Mouse (Mus musculus) neural tube, embryonic 11.5 days (tissue): Measurements from ENCODE around the gene Man2b2. TPM values are rescaled to one million over a fixed set of nuclear protein-coding genes. Genes with fewer than 3 reads are reported as not detected.
"Not testable (repeated sequence)": the region's sequence is repeated elsewhere in the genome, so short reads cannot be mapped to it uniquely, and the experiment has no call there.

ENCODE experiments used
- ATAC-seq: fragments of 200-750 bp; cut with Nextera tagmentation; 2 replicates; pipeline ENCODE4 v1.8.0; 2017; ENCODE audit warnings: moderate number of reproducible peaks, mild to moderate bottlenecking, moderate TSS enrichment, moderate library complexity; ENCODE audit not compliant: insufficient read depth, low FRiP score, low TSS enrichment
- DNase-seq: peaks from one replicate; pipeline ENCODE4 v3.0.0-alpha.2; 2015; ENCODE audit warnings: low spot score
- H3K27ac ChIP-seq: fragments of 300-500 bp; sonication (generic); 2 replicates; pipeline ENCODE4 v1.5.1; 2014; ENCODE audit warnings: low read depth, mild to moderate bottlenecking, low read length
- H3K27me3 ChIP-seq: fragments of 300-500 bp; sonication (generic); 2 replicates; pipeline ENCODE4 v1.6.1; 2014; ENCODE audit warnings: mild to moderate bottlenecking, low read length, mixed read lengths; ENCODE audit not compliant: control insufficient read depth, insufficient read depth
- H3K36me3 ChIP-seq: fragments of 300-500 bp; sonication (generic); 2 replicates; pipeline ENCODE4 v1.6.1; 2014; ENCODE audit warnings: mild to moderate bottlenecking, low read length, moderate library complexity, mixed read lengths; ENCODE audit not compliant: control insufficient read depth, insufficient read depth
- H3K4me1 ChIP-seq: fragments of 300-500 bp; sonication (generic); 2 replicates; pipeline ENCODE4 v1.6.1; 2014; ENCODE audit warnings: low read length, mixed read lengths; ENCODE audit not compliant: control insufficient read depth, insufficient read depth
- H3K4me2 ChIP-seq: fragments of 300-500 bp; sonication (generic); 2 replicates; pipeline ENCODE4 v1.6.1; 2014; ENCODE audit warnings: low read depth, mild to moderate bottlenecking, moderate library complexity
- H3K4me3 ChIP-seq: fragments of 300-500 bp; sonication (generic); 2 replicates; pipeline ENCODE4 v1.5.1; 2014; ENCODE audit warnings: low read depth, low read length
- H3K9ac ChIP-seq: fragments of 300-500 bp; sonication (generic); 2 replicates; pipeline ENCODE4 v1.6.1; 2014; ENCODE audit warnings: mild to moderate bottlenecking, low read length
- H3K9me3 ChIP-seq: fragments of 300-500 bp; sonication (generic); 2 replicates; pipeline ENCODE4 v1.6.1; 2016; ENCODE audit warnings: low read length; ENCODE audit not compliant: control insufficient read depth
- WGBS: fragments of 180-500 bp; shearing (Covaris S2); extraction: QIAGEN DNeasy Blood & Tissue Kit; methylation state at CpG from one replicate; pipeline ENCODE4 v1.1.7; 2014; 5-methylcytosine and 5-hydroxymethylcytosine counted together
- polyA plus RNA-seq: library from polyadenylated mRNA; unstranded; fragments of >200 nt; fragmentation: Nextera tagmentation; extraction: Ambion mirVana; gene quantifications from 2 replicates; pipeline ENCODE4 v1.2.1, GENCODE M21; 2014

The Man2b2 gene
- polyA plus RNA-seq, 1 experiment from 2014 or later = 11.3 TPM

GRCm38 (mm10) chr5:36795647-36796295 is 34.7 kb downstream of the Man2b2 start:
- ATAC-seq (peak; percentile 67; the same call in 1 of the 2 replicates), DNase-seq (peak; percentile 63)
- H3K9me3 ChIP-seq, H3K27me3 ChIP-seq, H3K4me1 ChIP-seq, H3K36me3 ChIP-seq: not testable (repeated sequence)
- Histone ChIP-seq H3K27ac (peak overlapping the region; percentile 95), H3K4me3 (peak overlapping the region; percentile 69), H3K4me2 (peak overlapping the region; percentile 53), H3K9ac (peak overlapping the region; percentile 84)
- 4% methylated on average over 35 of the region's 37 CpGs for WGBS

GRCm38 (mm10) chr5:36791861-36792260 is 38.6 kb downstream of the Man2b2 start:
- ATAC-seq (no peak), DNase-seq (no peak)
- WGBS = 73% methylated on average over 9 of the region's 9 CpGs
- no peaks in the 10 kb centered on the region for H3K9me3 ChIP-seq
- no peaks in the 10 kb centered on the region for H3K4me1 ChIP-seq
- H3K4me2 ChIP-seq = no peak overlapping the region
- no peaks in the 10 kb centered on the region for H3K27me3 ChIP-seq
- H3K36me3 ChIP-seq = no peaks in the 10 kb centered on the region
- H3K27ac ChIP-seq = no peak overlapping the region
- no peak overlapping the region for H3K9ac ChIP-seq
- no peak overlapping the region for H3K4me3 ChIP-seq

- Histone ChIP-seq H3K9ac (no peak overlapping the region), H3K9me3 (no peaks in the 10 kb centered on the region), H3K4me3 (no peak overlapping the region), H3K27ac (no peak overlapping the region), H3K4me1 (no peaks in the 10 kb centered on the region), H3K36me3 (no peaks in the 10 kb centered on the region), H3K4me2 (no peak overlapping the region), H3K27me3 (no peaks in the 10 kb centered on the region)
- DNase-seq (no peak), ATAC-seq (no peak)
- WGBS = 95% methylated on average over 5 of the region's 5 CpGs
Measured at GRCm38 (mm10) chr5:36786052-36786451, 44.4 kb downstream of the Man2b2 start.

- no peak overlapping the region for H3K9ac ChIP-seq
- no peaks in the 10 kb centered on the region for H3K27me3 ChIP-seq
- H3K4me1 ChIP-seq = no peaks in the 10 kb centered on the region
- no peak for DNase-seq
- H3K9me3 ChIP-seq = peaks cover 3% of the 10 kb centered on the region; the same call in 1 of the 2 replicates
- H3K4me2 ChIP-seq = no peak overlapping the region
- no peak for ATAC-seq
- H3K36me3 ChIP-seq = no peaks in the 10 kb centered on the region
- H3K27ac ChIP-seq = no peak overlapping the region
- H3K4me3 ChIP-seq = no peak overlapping the region
- 84% methylated on average over 2 of the region's 2 CpGs for WGBS
Measured at GRCm38 (mm10) chr5:36779512-36779911, 50.9 kb downstream of the Man2b2 start.

DNA sequence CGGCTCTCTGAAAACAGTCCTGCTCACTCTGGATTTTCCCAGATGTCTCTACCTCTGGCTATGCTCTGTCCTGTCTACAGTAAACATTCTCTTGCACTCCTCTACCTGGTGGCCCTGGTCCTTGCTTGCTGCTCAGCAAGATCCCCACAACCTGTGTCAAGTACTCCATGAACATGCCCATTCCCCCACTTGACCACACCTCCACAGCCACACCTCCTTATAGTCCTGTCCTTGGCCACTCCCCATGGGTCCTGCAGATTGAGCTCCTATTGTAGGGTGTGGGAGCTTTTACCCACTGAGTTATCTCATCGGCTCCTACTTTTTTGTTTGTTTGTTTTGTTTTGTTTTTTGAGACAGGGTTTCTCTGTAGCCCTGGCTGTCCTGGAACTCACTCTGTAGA is 51.6 kb downstream of the Man2b2 start:
- 86% methylated on average over 1 of the region's 2 CpGs for WGBS
- no peak overlapping the region for H3K4me2 ChIP-seq
- H3K36me3 ChIP-seq = no peaks in the 10 kb centered on the region
- H3K4me1 ChIP-seq = no peaks in the 10 kb centered on the region
- H3K9ac ChIP-seq = no peak overlapping the region
- DNase-seq (no peak), ATAC-seq (no peak)
- no peak overlapping the region for H3K27ac ChIP-seq
- no peaks in the 10 kb centered on the region for H3K27me3 ChIP-seq
- peaks cover 3% of the 10 kb centered on the region; the same call in 1 of the 2 replicates for H3K9me3 ChIP-seq
- no peak overlapping the region for H3K4me3 ChIP-seq

DNA sequence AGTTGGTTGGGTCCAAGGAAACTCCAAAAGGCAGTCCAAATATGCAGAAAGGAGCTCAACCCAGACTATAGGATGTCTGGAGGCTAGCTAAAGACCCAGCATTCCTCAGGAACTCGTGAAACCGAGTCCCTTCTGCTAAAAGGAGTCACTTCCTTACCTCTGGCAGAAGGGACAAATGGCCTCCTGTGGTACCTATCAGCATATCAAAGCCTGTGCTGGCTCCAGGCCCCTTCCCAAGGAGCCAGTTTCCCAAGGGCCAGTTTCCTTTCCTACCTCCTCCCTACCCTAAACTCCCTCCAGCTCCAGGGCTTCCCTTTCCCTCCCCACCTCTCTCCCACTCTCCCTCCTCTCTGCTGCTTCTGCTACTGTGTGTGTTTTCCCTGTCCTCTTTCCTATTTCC is 53.3 kb downstream of the Man2b2 start:
- Histone ChIP-seq H3K36me3 (no peaks in the 10 kb centered on the region), H3K9me3 (peaks cover 3% of the 10 kb centered on the region; the same call in 1 of the 2 replicates), H3K9ac (no peak overlapping the region), H3K27me3 (no peaks in the 10 kb centered on the region), H3K4me1 (no peaks in the 10 kb centered on the region), H3K27ac (no peak overlapping the region), H3K4me3 (no peak overlapping the region), H3K4me2 (no peak overlapping the region)
- ATAC-seq = no peak
- DNase-seq = no peak
- WGBS = 11% methylated on average over 2 of the region's 2 CpGs

DNA sequence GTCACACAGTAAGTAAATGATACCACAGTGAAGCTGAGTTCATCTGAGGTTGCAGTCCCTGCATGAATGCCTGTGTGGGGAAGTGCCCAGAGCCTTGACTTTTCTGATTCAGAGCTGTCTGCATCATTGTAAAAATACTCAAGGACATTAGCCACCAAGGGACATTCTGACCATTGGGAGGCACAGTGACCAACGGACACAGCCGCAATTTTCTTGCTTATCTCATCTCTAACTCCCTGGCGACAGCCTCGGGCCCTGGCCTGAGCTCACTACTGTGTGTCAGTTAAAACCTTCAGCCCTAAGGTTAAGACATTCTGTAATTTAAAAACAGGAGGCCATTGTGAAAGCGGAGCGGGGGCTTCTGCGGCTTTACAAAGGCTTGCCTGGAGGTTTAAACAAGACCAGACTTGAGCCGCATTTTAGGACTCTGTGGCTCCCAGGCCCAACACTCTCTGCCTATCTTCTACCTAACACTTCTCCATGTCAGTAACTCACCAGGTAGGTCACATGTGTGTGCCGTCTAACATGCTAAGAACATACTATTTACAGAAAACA is 54.4 kb downstream of the Man2b2 start:
- H3K36me3 ChIP-seq = no peaks in the 10 kb centered on the region
- ATAC-seq (no peak), DNase-seq (no peak)
- no peak overlapping the region for H3K27ac ChIP-seq
- peaks cover 3% of the 10 kb centered on the region; the same call in 1 of the 2 replicates for H3K9me3 ChIP-seq
- H3K4me3 ChIP-seq = no peak overlapping the region
- WGBS = 48% methylated on average over 9 of the region's 9 CpGs
- H3K9ac ChIP-seq = no peak overlapping the region
- no peak overlapping the region for H3K4me2 ChIP-seq
- no peaks in the 10 kb centered on the region for H3K4me1 ChIP-seq
- no peaks in the 10 kb centered on the region for H3K27me3 ChIP-seq

DNA sequence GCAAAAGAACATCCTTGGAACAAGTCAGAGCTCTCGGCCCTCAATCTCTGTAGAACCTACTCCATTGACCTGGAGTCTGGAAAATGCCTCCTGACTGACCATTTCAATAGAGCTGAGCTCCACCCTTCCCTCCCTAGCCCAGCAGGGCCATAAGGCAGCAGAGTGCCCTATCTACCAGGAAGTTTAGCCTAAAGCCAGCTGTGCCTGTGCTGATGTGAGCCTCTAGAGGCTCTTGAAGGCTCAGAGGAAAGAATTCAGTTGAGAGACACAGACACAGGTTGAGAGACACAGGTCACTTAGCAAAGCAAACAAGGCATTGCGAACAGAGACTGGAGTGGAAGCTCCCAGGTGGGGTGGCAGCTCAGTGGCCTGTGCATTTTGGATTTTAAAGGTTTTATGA is 55.1 kb downstream of the Man2b2 start:
- Histone ChIP-seq H3K4me1 (no peaks in the 10 kb centered on the region), H3K4me3 (no peak overlapping the region), H3K9ac (no peak overlapping the region), H3K36me3 (no peaks in the 10 kb centered on the region), H3K27ac (no peak overlapping the region), H3K9me3 (peaks cover 3% of the 10 kb centered on the region; the same call in 1 of the 2 replicates), H3K4me2 (no peak overlapping the region), H3K27me3 (no peaks in the 10 kb centered on the region)
- 72% methylated on average over 2 of the region's 2 CpGs for WGBS
- no peak for ATAC-seq
- DNase-seq = no peak

DNA sequence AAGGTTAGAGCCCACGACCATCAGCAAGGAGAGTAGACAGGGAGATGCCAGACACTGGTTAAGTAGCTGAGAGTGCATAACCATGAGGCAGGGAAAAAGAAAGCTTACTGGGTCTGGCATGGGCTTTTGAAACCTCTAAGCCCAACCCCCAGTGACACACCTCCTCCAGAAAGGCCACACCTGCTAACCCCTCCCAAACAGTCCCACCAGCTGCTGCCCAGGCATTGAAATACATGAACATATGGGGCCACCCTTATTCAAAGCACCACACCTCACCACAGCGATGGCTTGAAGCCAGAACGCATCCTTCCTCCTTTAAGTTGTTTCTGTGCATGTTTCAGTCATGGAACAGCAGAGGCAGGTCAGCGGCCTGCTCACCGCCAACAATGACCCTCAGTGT is 57.9 kb downstream of the Man2b2 start:
- H3K9ac ChIP-seq = no peak overlapping the region

More for the DNA sequence above, 57.9 kb downstream of the Man2b2 start:
- Histone ChIP-seq H3K9me3 (no peaks in the 10 kb centered on the region), H3K36me3 (no peaks in the 10 kb centered on the region), H3K4me1 (peaks cover under 1% of the 10 kb centered on the region; the same call in 1 of the 2 replicates), H3K27me3 (no peaks in the 10 kb centered on the region), H3K4me3 (no peak overlapping the region), H3K27ac (no peak overlapping the region), H3K4me2 (no peak overlapping the region)
- WGBS = 76% methylated on average over 5 of the region's 5 CpGs
- ATAC-seq (no peak), DNase-seq (no peak)
